Mouse (Mus musculus) intestine, embryonic 14.5 days (tissue): ENCODE results near the gene Begain. TPM values are rescaled to one million over a fixed set of nuclear protein-coding genes. Genes with fewer than 3 reads are reported as not detected.

Experiments
- ATAC-seq: fragments of 200-750 bp; cut with Nextera tagmentation; replicated peaks from 2 replicates; pipeline ENCODE4 v1.8.0; 2017; ENCODE audit warnings: low read depth, moderate number of reproducible peaks, moderate TSS enrichment, moderate library complexity; ENCODE audit not compliant: low FRiP score, low TSS enrichment
- DNase-seq: peaks from one replicate; pipeline ENCODE4 v3.0.0-alpha.2; 2018; ENCODE audit warnings: low spot score
- H3K27ac ChIP-seq: fragments of 300-500 bp; sonication (generic); 2 replicates; pipeline ENCODE4 v1.5.1; 2014; ENCODE audit warnings: low read depth, mild to moderate bottlenecking, control low read depth
- H3K27me3 ChIP-seq: fragments of 300-500 bp; sonication (generic); replicated peaks from 2 replicates; pipeline ENCODE4 v1.6.1; 2014; ENCODE audit warnings: low read length, control low read depth; ENCODE audit not compliant: control insufficient read depth, insufficient read depth
- H3K36me3 ChIP-seq: fragments of 300-500 bp; sonication (generic); 2 replicates; pipeline ENCODE4 v1.6.1; 2014; ENCODE audit warnings: low read length, control low read depth; ENCODE audit not compliant: control insufficient read depth, insufficient read depth
- H3K4me1 ChIP-seq: fragments of 300-500 bp; sonication (generic); replicated peaks from 2 replicates; pipeline ENCODE4 v1.6.1; 2014; ENCODE audit warnings: low read length, control low read depth, mixed read lengths; ENCODE audit not compliant: control insufficient read depth, insufficient read depth
- H3K4me2 ChIP-seq: fragments of 300-500 bp; sonication (generic); 2 replicates; pipeline ENCODE4 v1.6.1; 2014; ENCODE audit warnings: low read length
- H3K4me3 ChIP-seq: fragments of 300-500 bp; sonication (generic); 2 replicates; pipeline ENCODE4 v1.5.1; 2014; ENCODE audit warnings: low read depth, low read length, control low read depth, mixed read lengths
- H3K9ac ChIP-seq: fragments of 300-500 bp; sonication (generic); 2 replicates; pipeline ENCODE4 v1.6.1; 2014; ENCODE audit warnings: mild to moderate bottlenecking, low read length
- H3K9me3 ChIP-seq: fragments of 300-500 bp; sonication (generic); 2 replicates; pipeline ENCODE4 v1.6.1; 2016; ENCODE audit warnings: low read length, control low read depth; ENCODE audit not compliant: control insufficient read depth
- WGBS: fragments of 180-500 bp; shearing (Covaris S2); extraction: QIAGEN DNeasy Blood & Tissue Kit; methylation state at CpG from one replicate; pipeline ENCODE4 v1.1.7; 2014; 5-methylcytosine and 5-hydroxymethylcytosine counted together
- polyA plus RNA-seq: library from polyadenylated mRNA; unstranded; fragments of >200 nt; fragmentation: Nextera tagmentation; extraction: Ambion mirVana; gene quantifications from 2 replicates; pipeline ENCODE4 v1.2.1, GENCODE M21; 2014

The Begain gene
- polyA plus RNA-seq, 1 experiment from 2014 or later = 9.9 TPM

- no peak overlapping the region for H3K4me3 ChIP-seq
These were observed 22.0 kb upstream of the Begain start for GRCm38 (mm10) chr12:109090041-109090440.

GRCm38 (mm10) chr12:109086111-109086510 lies 18.1 kb upstream of the Begain start:
- H3K4me2 ChIP-seq = no peak overlapping the region
- DNase-seq = no peak
- no peak overlapping the region for H3K27ac ChIP-seq
- H3K4me1 ChIP-seq = no peaks in the 10 kb centered on the region
- no peak overlapping the region for H3K4me3 ChIP-seq
- no peaks in the 10 kb centered on the region for H3K9me3 ChIP-seq
- no peaks in the 10 kb centered on the region for H3K27me3 ChIP-seq
- no peaks in the 10 kb centered on the region for H3K36me3 ChIP-seq
- H3K9ac ChIP-seq = no peak overlapping the region
- no peak for ATAC-seq
- 61% methylated on average over 2 of the region's 2 CpGs for WGBS

More at GRCm38 (mm10) chr12:109090041-109090440, 22.0 kb upstream of the Begain start:
- Histone ChIP-seq H3K36me3 (no peaks in the 10 kb centered on the region), H3K9ac (no peak overlapping the region), H3K9me3 (no peaks in the 10 kb centered on the region), H3K4me2 (no peak overlapping the region), H3K27ac (no peak overlapping the region), H3K27me3 (no peaks in the 10 kb centered on the region), H3K4me1 (no peaks in the 10 kb centered on the region)
- 86% methylated on average over 14 of the region's 14 CpGs for WGBS
- ATAC-seq = no peak
- no peak for DNase-seq

GRCm38 (mm10) chr12:109085674-109086073 lies 17.7 kb upstream of the Begain start:
- H3K4me1 ChIP-seq = no peaks in the 10 kb centered on the region
- DNase-seq = no peak
- H3K27ac ChIP-seq = no peak overlapping the region
- H3K27me3 ChIP-seq = no peaks in the 10 kb centered on the region
- no peak overlapping the region for H3K9ac ChIP-seq
- no peak for ATAC-seq
- no peaks in the 10 kb centered on the region for H3K36me3 ChIP-seq
- H3K4me2 ChIP-seq = no peak overlapping the region
- no peaks in the 10 kb centered on the region for H3K9me3 ChIP-seq
- H3K4me3 ChIP-seq = no peak overlapping the region
- 82% methylated on average over 8 of the region's 8 CpGs for WGBS

- 70% methylated on average over 5 of the region's 5 CpGs for WGBS
- Histone ChIP-seq H3K36me3 (no peaks in the 10 kb centered on the region), H3K27me3 (no peaks in the 10 kb centered on the region), H3K4me1 (no peaks in the 10 kb centered on the region), H3K9me3 (no peaks in the 10 kb centered on the region), H3K4me3 (no peak overlapping the region), H3K4me2 (no peak overlapping the region), H3K27ac (no peak overlapping the region), H3K9ac (no peak overlapping the region)
- DNase-seq = no peak
- no peak for ATAC-seq
These were observed 17.0 kb upstream of the Begain start for GRCm38 (mm10) chr12:109085046-109085445.

- Histone ChIP-seq H3K27ac (no peak overlapping the region), H3K36me3 (no peaks in the 10 kb centered on the region), H3K4me3 (no peak overlapping the region), H3K27me3 (no peaks in the 10 kb centered on the region), H3K9ac (no peak overlapping the region), H3K4me1 (no peaks in the 10 kb centered on the region), H3K4me2 (no peak overlapping the region), H3K9me3 (no peaks in the 10 kb centered on the region)
- WGBS = 86% methylated on average over 3 of the region's 3 CpGs
- DNase-seq (no peak), ATAC-seq (no peak)
These were observed 15.5 kb upstream of the Begain start for GRCm38 (mm10) chr12:109083476-109083875.

GRCm38 (mm10) chr12:109077036-109077435 lies 9.0 kb upstream of the Begain start:
- Histone ChIP-seq H3K4me1 (no peaks in the 10 kb centered on the region), H3K36me3 (no peaks in the 10 kb centered on the region), H3K27me3 (no peaks in the 10 kb centered on the region), H3K4me2 (no peak overlapping the region), H3K9me3 (no peaks in the 10 kb centered on the region), H3K9ac (no peak overlapping the region), H3K4me3 (no peak overlapping the region), H3K27ac (no peak overlapping the region)
- DNase-seq (no peak), ATAC-seq (no peak)
- WGBS = 85% methylated on average over 6 of the region's 6 CpGs

- WGBS = 65% methylated on average over 2 of the region's 2 CpGs
- Histone ChIP-seq H3K4me2 (no peak overlapping the region), H3K9me3 (no peaks in the 10 kb centered on the region), H3K27ac (no peak overlapping the region), H3K36me3 (no peaks in the 10 kb centered on the region), H3K9ac (no peak overlapping the region), H3K27me3 (no peaks in the 10 kb centered on the region), H3K4me3 (no peak overlapping the region), H3K4me1 (no peaks in the 10 kb centered on the region)
- ATAC-seq = no peak
- DNase-seq = no peak
These were observed 6.8 kb upstream of the Begain start for GRCm38 (mm10) chr12:109074777-109075285.

GRCm38 (mm10) chr12:109074106-109074505 lies 6.1 kb upstream of the Begain start:
- no peak overlapping the region for H3K4me2 ChIP-seq
- DNase-seq = no peak
- 83% methylated on average over 6 of the region's 6 CpGs for WGBS
- H3K27me3 ChIP-seq = no peaks in the 10 kb centered on the region
- no peaks in the 10 kb centered on the region for H3K36me3 ChIP-seq
- no peaks in the 10 kb centered on the region for H3K9me3 ChIP-seq
- H3K4me1 ChIP-seq = no peaks in the 10 kb centered on the region
- no peak for ATAC-seq
- no peak overlapping the region for H3K27ac ChIP-seq
- no peak overlapping the region for H3K4me3 ChIP-seq
- H3K9ac ChIP-seq = no peak overlapping the region

- H3K4me2 ChIP-seq = no peak overlapping the region
- no peak overlapping the region for H3K9ac ChIP-seq
- no peak overlapping the region for H3K4me3 ChIP-seq
- H3K9me3 ChIP-seq = no peaks in the 10 kb centered on the region
- 0 out of 2 replicates have a peak, but pooled peaks cover 3% of the 10 kb centered on the region for H3K27me3 ChIP-seq
- no peaks in the 10 kb centered on the region for H3K36me3 ChIP-seq
- ATAC-seq (no peak), DNase-seq (no peak)
- H3K27ac ChIP-seq = no peak overlapping the region
- no peaks in the 10 kb centered on the region; the same call in 1 of the 2 replicates for H3K4me1 ChIP-seq
- WGBS = 88% methylated on average over 13 of the region's 13 CpGs
These were observed 3.2 kb upstream of the Begain start for GRCm38 (mm10) chr12:109071248-109071647.
